Mouse (Mus musculus) small intestine, adult 2 months (tissue): Measurements from ENCODE around the gene Grb10. TPM values are rescaled to one million over a fixed set of nuclear protein-coding genes. Genes with fewer than 3 reads are reported as not detected.

Source experiments
- H3K27ac ChIP-seq: fragments of 200-500 bp; 2 replicates; pipeline ENCODE4 v1.5.1; 2012; ENCODE audit warnings: low read depth, low read length, control low read depth, inconsistent platforms; ENCODE audit not compliant: insufficient read depth
- H3K27me3 ChIP-seq: fragments of 200-500 bp; 2 replicates; pipeline ENCODE4 v1.6.1; 2012; ENCODE audit warnings: mild to moderate bottlenecking, moderate library complexity, low read length, inconsistent platforms; ENCODE audit not compliant: control insufficient read depth, insufficient read depth
- H3K36me3 ChIP-seq: fragments of 200-500 bp; 2 replicates; pipeline ENCODE4 v1.6.1; 2012; ENCODE audit warnings: mild to moderate bottlenecking, low read length, control low read depth, inconsistent platforms; ENCODE audit not compliant: control insufficient read depth, insufficient read depth
- H3K4me1 ChIP-seq: fragments of 200-500 bp; 2 replicates; pipeline ENCODE4 v1.6.1; 2012; ENCODE audit warnings: low read length, inconsistent platforms, mixed read lengths; ENCODE audit not compliant: control insufficient read depth, insufficient read depth, insufficient read length
- H3K4me3 ChIP-seq: fragments of 200-500 bp; 2 replicates; pipeline ENCODE4 v1.5.1; 2012; ENCODE audit warnings: low read depth, mild to moderate bottlenecking, control low read depth, inconsistent platforms, low read length, moderate library complexity
- CTCF ChIP-seq: fragments of 200-500 bp; IDR thresholded peaks from 2 replicates; pipeline ENCODE4 v1.5.1; 2012; ENCODE audit warnings: low read depth, mild to moderate bottlenecking, control low read depth, inconsistent platforms, low read length, moderate library complexity, mixed read lengths; ENCODE audit not compliant: insufficient replicate concordance, insufficient read length; ENCODE audit errors: extremely low read depth
- POLR2A ChIP-seq: fragments of 200-500 bp; IDR thresholded peaks from 2 replicates; pipeline ENCODE4 v1.6.1; 2012; ENCODE audit warnings: low read depth, mild to moderate bottlenecking, control low read depth, inconsistent platforms, low read length, moderate library complexity
- WGBS: fragments of 180-500 bp; shearing (Covaris S2); methylation state at CpG from one replicate; pipeline ENCODE4 v1.1.7; 2018; 5-methylcytosine and 5-hydroxymethylcytosine counted together
- polyA plus RNA-seq: library from polyadenylated mRNA; depleted of rRNA; stranded (reverse); fragments of >200 nt; gene quantifications from 2 replicates; pipeline ENCODE4 v1.2.3, GENCODE M21; 2012

The Grb10 gene
- polyA plus RNA-seq, 1 experiment, result 2.5 TPM

DNA sequence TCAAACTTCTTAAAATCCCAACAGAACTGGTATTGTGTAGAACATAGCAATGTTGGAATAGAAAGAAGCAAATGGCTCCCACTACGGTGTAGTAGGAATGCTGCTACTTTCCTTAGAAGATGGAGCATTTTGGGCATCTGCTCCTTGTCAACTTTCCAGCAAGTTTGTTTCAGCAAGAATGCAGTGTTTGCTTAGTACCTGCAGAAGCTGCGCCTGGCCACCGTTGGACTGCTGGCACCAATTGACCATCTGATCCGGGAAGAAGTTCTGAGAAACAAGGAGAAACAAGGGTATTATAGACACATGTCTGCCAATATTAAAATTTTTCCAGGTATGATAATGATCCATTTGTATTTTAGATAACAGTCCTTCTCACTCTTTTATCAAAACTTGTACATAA is 92.7 kb downstream of the Grb10 start:
- Histone ChIP-seq H3K4me3 (no peak overlapping the region), H3K4me1 (peaks cover 1% of the 10 kb centered on the region; the same call in 1 of the 2 replicates), H3K36me3 (no peaks in the 10 kb centered on the region), H3K27ac (no peak overlapping the region), H3K27me3 (no peaks in the 10 kb centered on the region)
- TF ChIP-seq CTCF (no peak), POLR2A (no peak)
- 84% methylated on average over 4 of the region's 4 CpGs for WGBS

GRCm38 (mm10) chr11:11944814-11945213 is 93.7 kb downstream of the Grb10 start:
- TF ChIP-seq CTCF, result no peak
- TF ChIP-seq POLR2A, result no peak
- H3K27ac ChIP-seq, result no peak overlapping the region
- 96% methylated on average over 4 of the region's 4 CpGs for WGBS
- H3K4me1 ChIP-seq, result peaks cover 1% of the 10 kb centered on the region; the same call in 1 of the 2 replicates
- H3K4me3 ChIP-seq, result no peak overlapping the region
- H3K27me3 ChIP-seq, result no peaks in the 10 kb centered on the region
- no peaks in the 10 kb centered on the region for H3K36me3 ChIP-seq

DNA sequence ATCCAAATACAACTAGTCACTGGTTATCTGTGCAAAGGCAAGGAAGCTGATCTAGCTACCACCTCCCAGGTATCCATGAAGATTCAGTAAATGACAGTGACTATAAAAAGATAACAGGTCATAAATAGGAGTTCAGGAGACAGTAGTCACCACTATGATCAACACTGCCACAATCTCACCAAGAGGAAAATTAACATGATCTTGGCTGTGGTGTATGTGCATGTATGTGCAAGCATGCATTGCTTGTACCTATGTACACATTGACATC is 94.5 kb downstream of the Grb10 start:
- Histone ChIP-seq H3K36me3 (no peaks in the 10 kb centered on the region), H3K4me1 (peaks cover 1% of the 10 kb centered on the region; the same call in 1 of the 2 replicates), H3K4me3 (no peak overlapping the region), H3K27ac (no peak overlapping the region), H3K27me3 (no peaks in the 10 kb centered on the region)
- no peak for TF ChIP-seq CTCF
- no peak for TF ChIP-seq POLR2A

- peaks cover 1% of the 10 kb centered on the region; the same call in 1 of the 2 replicates for H3K4me1 ChIP-seq
- no peak overlapping the region for H3K27ac ChIP-seq
- H3K4me3 ChIP-seq, result no peak overlapping the region
- TF ChIP-seq POLR2A, result no peak
- TF ChIP-seq CTCF, result no peak
- 92% methylated on average over 13 of the region's 13 CpGs for WGBS
- H3K36me3 ChIP-seq, result no peaks in the 10 kb centered on the region
- H3K27me3 ChIP-seq, result no peaks in the 10 kb centered on the region
Measured at GRCm38 (mm10) chr11:11943240-11944081, 95.0 kb downstream of the Grb10 start.

DNA sequence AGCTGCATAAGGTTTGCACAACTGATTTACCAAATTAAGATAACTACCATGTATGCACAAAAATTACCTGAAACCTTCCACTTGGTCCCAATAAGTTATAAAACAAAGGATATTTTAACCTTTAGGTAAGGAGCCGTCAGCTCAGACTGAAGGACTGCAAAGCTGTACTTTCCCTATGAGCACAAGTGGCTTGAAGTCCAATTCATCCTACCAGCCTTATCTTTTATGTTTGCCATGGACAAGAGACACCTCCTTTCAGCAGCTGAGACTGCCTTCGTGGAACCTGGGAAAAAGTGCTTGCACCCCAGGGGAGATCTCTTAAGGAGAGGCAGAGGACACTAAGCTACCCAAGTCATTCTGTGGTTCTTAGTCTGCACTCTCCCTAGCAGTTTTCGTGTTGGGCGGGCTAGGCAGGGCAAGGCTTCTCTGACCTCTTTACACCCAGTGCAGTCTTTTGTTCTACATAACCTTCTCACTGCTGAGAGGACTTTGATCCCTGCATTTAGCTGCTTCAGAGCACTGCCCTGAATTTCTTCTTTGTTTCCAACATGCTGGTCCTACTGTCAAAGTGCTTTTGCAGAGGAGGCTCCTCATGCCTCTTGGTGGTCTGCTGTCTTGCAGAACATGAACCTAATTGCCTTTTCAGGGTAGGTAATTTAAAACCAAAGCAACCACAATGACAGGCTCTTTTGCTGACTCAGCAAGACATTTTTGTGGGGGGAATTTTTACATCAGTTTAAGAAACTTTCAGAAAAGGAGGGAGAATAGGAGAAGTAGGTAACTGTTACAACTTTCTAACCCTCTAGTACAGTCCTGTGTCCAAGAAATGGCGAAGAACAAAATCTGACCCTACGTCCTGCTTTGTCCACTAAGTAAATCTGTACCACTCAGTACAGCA is 95.9 kb downstream of the Grb10 start:
- no peaks in the 10 kb centered on the region for H3K27me3 ChIP-seq
- 58% methylated on average over 6 of the region's 6 CpGs for WGBS
- H3K4me3 ChIP-seq, result no peak overlapping the region
- TF ChIP-seq POLR2A (no peak), CTCF (no peak)
- H3K36me3 ChIP-seq, result no peaks in the 10 kb centered on the region
- H3K27ac ChIP-seq, result no peak overlapping the region
- peaks cover 1% of the 10 kb centered on the region; the same call in 1 of the 2 replicates for H3K4me1 ChIP-seq

DNA sequence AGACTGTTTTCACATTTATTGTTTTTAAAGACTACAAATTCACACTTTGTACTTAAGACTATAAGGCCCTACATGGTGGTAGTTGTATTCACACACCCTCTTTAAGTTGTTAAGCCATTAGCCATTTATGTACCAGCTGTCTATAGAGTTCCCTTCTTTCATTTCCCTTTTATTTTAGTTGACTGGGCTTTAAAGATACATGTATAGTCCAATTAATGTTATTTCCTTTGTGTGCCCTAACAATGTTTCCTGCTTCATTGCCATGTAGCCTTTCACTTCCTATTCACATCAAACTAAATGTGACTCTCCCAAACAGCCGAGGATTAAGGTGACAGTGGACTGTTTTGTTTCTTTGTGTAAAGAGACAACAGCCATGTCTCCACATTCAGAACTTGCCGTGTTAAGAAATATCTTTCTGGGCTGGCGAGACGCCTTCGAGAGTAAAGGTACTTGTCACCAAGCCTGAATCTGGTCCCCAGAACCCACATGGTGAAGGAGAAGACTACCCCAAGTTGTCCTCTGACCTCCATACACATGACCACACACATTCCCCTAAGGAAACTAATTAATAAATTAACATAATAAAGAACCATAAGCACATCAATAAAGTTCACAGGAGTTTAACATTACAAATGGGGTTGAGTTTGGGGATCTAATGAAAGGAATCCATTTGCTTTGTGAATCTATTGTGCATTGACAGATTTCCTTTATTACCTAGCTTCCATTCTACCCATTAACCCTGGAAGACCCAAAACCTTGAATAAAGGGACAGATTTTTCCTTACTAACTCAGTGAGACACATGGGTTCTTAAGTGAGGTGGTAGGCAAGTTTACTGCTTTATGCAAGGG is 97.4 kb downstream of the Grb10 start:
- TF ChIP-seq CTCF (no peak), POLR2A (no peak)
- WGBS, result 88% methylated on average over 5 of the region's 5 CpGs
- Histone ChIP-seq H3K36me3 (no peaks in the 10 kb centered on the region), H3K27ac (no peak overlapping the region), H3K4me3 (no peak overlapping the region), H3K4me1 (peaks cover 1% of the 10 kb centered on the region; the same call in 1 of the 2 replicates), H3K27me3 (no peaks in the 10 kb centered on the region)
